Mouse (Mus musculus) olfactory bulb, adult 2 months (tissue): ENCODE measurements around the gene Cbln4. TPM values are rescaled to one million over a fixed set of nuclear protein-coding genes. Genes with fewer than 3 reads are reported as not detected.

ENCODE experiments used
- H3K27ac ChIP-seq: fragments of 200-500 bp; 2 replicates; pipeline ENCODE4 v1.5.1; 2012; ENCODE audit warnings: low read depth, low read length; ENCODE audit not compliant: insufficient read depth
- H3K4me1 ChIP-seq: fragments of 200-500 bp; 2 replicates; pipeline ENCODE4 v1.6.1; 2012; ENCODE audit warnings: low read length; ENCODE audit not compliant: control insufficient read depth, insufficient read depth
- H3K4me3 ChIP-seq: fragments of 200-500 bp; 2 replicates; pipeline ENCODE4 v1.5.1; 2012; ENCODE audit warnings: mild to moderate bottlenecking, low read depth, low read length, moderate library complexity; ENCODE audit not compliant: insufficient read depth
- CTCF ChIP-seq: fragments of 200-500 bp; IDR thresholded peaks from 2 replicates; pipeline ENCODE4 v1.5.1; 2012; ENCODE audit warnings: low read depth, mild to moderate bottlenecking, low read length, moderate library complexity; ENCODE audit not compliant: insufficient read depth
- POLR2A ChIP-seq: fragments of 200-500 bp; IDR thresholded peaks from 2 replicates; pipeline ENCODE4 v1.6.1; 2012; ENCODE audit warnings: mild to moderate bottlenecking, low read depth, low read length, moderate library complexity; ENCODE audit not compliant: insufficient read depth
- WGBS: fragments of 180-500 bp; shearing (Covaris S2); methylation state at CpG from one replicate; pipeline ENCODE4 v1.1.7; 2018; 5-methylcytosine and 5-hydroxymethylcytosine counted together
- polyA plus RNA-seq: library from polyadenylated mRNA; stranded (reverse); fragments of >200 nt; gene quantifications from 2 replicates; pipeline ENCODE4 v1.2.4, GENCODE M21; 2012; ENCODE audit warnings: low replicate concordance; ENCODE audit not compliant: missing spikeins, insufficient read depth, insufficient read length

The Cbln4 gene
- polyA plus RNA-seq, 1 experiment, result not detected

DNA sequence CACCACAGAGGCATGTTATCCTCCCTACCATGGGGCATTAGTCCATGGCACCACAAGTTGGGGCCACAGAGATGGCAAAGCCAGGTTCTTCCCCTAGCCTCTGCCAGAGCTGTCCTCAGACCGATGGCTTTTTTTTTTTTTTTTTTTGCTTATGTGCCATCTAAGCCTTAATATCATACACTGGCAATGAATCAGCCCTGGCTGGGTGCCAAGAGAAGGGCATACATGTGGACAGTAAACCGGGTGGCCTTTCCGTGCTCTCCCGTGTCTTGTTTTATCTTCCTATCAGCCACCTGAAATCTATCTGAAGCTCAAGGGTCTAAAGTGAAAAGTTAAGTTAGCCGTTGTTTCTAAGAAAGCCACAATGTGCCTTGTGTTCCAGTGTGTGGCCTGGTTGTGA is 3.7 kb downstream of the Cbln4 start:
- 84% methylated on average over 5 of the region's 5 CpGs for WGBS
- H3K4me1 ChIP-seq, result peaks cover 18% of the 10 kb centered on the region; the same call in 1 of the 2 replicates
- TF ChIP-seq CTCF (no peak), POLR2A (no peak)
- H3K4me3 ChIP-seq, result no peak overlapping the region
- H3K27ac ChIP-seq, result no peak overlapping the region

DNA sequence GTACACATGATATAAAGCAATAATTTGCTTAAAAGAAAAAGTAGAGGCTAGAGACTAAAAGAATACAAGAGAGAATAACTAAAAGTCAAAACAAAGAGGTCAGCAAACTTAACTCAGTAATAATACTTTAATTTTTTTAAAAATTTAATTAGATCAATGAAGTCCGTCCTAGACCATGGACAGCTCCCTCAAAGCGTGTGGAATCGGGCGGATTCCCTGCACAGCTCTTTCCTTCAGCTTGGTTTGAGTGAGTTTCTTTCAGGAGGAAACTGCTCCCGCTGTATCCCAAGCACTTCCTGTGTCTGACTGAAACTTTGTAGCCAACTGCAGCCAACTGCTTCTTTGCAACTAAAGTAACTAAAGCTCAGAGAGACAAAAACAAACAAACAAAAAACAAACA is 9.0 kb downstream of the Cbln4 start:
- no peak overlapping the region for H3K4me3 ChIP-seq
- WGBS, result 74% methylated on average over 5 of the region's 5 CpGs
- TF ChIP-seq CTCF (no peak), POLR2A (no peak)
- H3K4me1 ChIP-seq, result no peaks in the 10 kb centered on the region
- no peak overlapping the region for H3K27ac ChIP-seq

DNA sequence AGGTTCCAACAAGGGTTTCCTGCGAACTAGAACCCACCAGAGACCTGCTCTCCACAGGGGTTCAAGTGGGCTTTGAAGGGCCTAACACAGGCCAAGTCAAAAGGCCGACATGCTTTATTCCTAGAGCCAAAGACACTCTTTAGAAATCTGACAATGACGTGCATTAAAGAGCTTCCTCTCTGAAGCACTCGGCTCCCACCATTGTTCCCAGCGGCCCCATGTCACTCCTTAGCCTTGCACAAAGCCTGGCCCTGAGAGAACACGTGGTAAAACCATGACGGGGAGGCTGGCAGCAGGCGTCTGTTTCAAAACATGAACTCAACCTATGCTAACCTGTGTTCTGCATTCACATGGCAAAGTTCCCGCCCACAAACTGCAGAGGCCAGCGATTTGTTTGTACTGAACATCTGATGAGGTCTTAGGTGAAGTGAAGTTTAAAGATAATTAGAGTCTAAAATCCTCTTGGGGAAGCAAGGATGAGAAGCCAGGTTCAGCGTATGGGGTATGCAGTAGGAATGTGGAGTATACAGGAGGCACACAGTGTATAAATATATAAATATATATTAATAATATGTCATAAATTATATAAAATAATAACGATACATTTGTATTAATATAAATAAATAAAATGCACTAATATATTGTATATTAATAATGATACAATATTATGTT is 17.7 kb downstream of the Cbln4 start:
- TF ChIP-seq CTCF (no peak), POLR2A (no peak)
- no peak overlapping the region for H3K27ac ChIP-seq
- WGBS, result 49% methylated on average over 12 of the region's 12 CpGs

DNA sequence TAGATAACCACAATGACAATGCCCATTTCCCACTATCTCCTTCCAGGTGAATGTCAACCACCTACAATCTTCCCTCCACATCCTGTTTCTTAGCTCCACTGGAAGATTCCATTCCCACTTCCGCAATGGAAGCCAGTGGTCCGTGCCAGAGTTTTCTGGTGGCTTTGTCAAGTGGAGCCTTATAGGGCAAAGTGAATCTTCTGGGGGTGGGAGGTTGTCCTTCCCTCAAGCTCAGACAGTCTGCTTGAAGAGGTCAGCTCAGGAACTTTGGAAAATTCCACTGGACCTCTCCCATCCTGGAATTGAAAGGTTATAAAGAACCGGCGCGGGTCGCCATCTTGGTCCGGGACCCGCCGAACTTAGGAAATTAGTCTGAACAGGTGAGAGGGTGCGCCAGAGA is 36.5 kb downstream of the Cbln4 start:
- no peak for TF ChIP-seq POLR2A
- no peak overlapping the region for H3K4me3 ChIP-seq
- H3K27ac ChIP-seq, result no peak overlapping the region
- no peaks in the 10 kb centered on the region for H3K4me1 ChIP-seq
- WGBS, result 95% methylated on average over 10 of the region's 10 CpGs

More for the DNA sequence above, 17.7 kb downstream of the Cbln4 start:
- Histone ChIP-seq H3K4me1 (no peaks in the 10 kb centered on the region), H3K4me3 (no peak overlapping the region)

DNA sequence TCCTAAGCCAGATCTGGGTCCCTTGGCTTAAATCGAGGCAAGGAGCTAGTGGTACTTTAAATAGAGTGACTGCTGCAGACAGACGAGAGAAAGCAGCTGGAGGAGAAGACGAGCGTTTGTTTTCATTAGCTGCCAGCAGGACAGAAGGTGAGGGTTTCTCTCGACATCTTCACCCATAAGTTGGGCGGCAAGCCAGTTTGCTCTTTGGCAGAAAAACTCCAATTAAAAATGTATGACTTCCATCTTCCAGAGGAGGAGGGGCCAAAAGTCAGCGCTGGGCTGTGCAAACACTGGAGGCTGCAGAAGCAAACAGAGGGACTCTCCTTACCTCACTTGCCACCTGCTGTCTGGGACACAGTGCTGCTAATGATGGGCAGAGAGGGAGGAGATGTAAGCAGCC is 37.3 kb downstream of the Cbln4 start:
- Histone ChIP-seq H3K4me3 (no peak overlapping the region), H3K27ac (no peak overlapping the region), H3K4me1 (no peaks in the 10 kb centered on the region)
- WGBS, result 19% methylated on average over 7 of the region's 7 CpGs
- TF ChIP-seq CTCF, result no peak

DNA sequence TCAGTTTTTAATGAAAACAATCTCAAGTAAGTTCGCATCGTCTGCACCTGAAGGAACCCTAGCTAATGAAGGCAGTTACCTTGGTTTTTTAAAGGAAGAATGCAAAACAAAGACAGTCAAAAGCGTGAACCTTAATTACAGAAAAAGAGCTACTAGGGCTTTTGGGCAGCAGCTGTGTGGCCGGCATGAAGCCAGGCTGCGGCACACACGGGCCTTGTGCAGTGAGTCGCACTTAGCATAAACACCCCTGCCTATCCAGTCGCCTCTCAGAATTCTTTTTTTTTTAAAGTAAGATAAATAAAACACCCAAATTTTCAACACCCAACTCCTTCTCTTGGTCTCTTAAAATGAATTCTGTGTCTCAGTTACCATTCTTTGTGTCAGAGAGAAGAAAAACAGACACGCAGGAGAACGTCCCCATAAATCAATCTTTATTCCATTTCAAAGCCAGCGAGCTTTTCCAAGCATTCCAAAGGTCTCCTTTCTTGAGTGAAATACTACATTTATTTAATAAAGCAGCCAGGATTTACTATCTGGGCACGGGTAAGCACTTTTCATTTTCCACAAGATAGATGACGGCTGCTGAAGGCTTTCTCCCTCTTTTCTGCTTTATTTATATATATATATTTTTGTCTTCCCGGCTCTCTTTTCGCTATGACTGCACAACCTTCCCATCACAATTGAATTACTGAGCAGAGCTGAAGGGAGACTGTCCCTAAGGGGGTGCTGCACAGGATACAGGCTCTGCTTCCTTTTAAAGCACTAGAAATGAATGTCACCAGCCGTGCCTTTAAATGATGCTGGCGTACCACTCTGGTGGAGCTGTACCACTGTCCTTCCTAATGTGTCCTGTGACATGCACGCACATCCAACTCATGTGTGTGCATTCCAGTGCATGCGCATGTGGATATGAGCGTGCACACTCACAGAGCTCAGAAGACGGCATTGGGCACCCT is 39.0 kb downstream of the Cbln4 start:
- TF ChIP-seq CTCF (no peak), POLR2A (no peak)

DNA sequence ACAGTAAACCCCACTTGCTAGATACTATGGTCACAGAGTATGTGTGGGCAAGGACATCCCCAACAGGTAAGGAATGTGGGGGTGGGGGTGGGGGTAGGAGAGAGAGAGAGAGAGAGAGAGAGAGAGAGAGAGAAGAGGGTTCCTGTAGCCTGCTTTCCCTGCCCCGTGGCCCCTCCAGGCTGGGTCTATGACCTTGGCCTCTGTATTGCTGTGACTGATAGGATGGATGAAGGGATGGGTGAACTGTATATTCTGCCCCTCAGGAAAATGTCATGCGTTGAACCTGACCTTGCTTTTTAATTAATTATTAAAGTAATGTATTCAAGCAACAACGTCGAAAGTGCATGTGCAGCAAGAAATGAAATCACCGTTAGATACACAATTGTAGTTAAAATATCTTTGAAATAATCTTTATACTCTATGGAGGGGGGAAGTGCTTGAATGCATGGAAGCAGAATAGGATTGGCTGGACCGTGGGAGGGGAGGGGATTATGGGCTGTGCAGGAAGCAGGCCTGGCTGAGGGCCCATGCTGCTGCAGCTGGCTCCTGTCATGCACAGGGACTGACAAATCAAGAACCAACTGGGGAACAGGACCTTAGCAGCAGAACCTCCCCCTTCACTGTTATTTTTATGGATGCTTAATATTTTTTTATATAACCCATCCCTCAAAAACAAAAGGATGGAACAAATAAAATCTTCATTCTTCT is 46.1 kb downstream of the Cbln4 start:
- H3K27ac ChIP-seq, result no peak overlapping the region
- no peak overlapping the region for H3K4me3 ChIP-seq
- H3K4me1 ChIP-seq, result no peaks in the 10 kb centered on the region
- no peak for TF ChIP-seq CTCF
- no peak for TF ChIP-seq POLR2A
- WGBS, result 71% methylated on average over 6 of the region's 6 CpGs

More for the DNA sequence above, 39.0 kb downstream of the Cbln4 start:
- WGBS, result 80% methylated on average over 21 of the region's 21 CpGs
- Histone ChIP-seq H3K27ac (no peak overlapping the region), H3K4me3 (no peak overlapping the region), H3K4me1 (no peaks in the 10 kb centered on the region)

DNA sequence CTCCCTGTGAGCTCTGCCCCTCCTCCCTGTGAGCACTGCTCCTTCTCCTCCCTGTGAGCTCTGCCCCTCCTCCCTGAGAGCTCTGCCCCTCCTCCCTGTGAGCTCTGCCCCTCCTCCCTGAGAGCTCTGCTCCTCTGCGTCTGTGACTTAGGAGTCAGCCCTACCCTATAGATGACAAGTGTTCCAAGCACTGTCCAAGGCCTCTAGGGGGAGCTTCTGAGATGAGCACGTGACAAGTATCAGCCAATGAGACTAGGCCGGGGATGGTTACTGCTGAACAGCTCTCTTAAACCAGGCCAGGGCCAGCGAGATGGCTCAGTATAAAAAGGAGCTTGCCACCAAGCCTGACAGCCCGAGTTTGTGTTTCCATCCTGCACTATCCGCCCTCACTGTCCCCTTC is 48.4 kb downstream of the Cbln4 start:
- H3K4me1 ChIP-seq, result no peaks in the 10 kb centered on the region
- no peak for TF ChIP-seq CTCF
- H3K4me3 ChIP-seq, result no peak overlapping the region
- H3K27ac ChIP-seq, result no peak overlapping the region
- 78% methylated on average over 6 of the region's 6 CpGs for WGBS

DNA sequence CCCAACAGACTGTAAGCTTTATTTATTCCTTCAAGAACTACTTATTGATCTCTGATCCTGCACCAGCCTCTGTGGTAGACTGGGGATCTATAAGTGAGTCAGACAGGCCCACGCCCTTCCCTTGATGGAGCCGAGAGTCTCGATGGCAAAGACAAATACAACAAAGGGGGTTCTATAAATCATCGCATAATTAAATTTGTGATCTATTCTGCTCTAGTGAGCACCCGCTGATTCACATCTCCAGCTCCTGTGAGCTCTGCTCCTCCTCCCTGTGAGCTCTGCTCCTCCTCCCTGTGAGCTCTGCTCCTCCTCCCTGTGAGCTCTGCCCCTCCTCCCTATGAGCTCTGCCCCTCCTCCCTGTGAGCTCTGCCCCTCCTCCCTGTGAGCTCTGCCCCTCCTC is 49.0 kb downstream of the Cbln4 start:
- no peak overlapping the region for H3K4me3 ChIP-seq
- H3K27ac ChIP-seq, result no peak overlapping the region
- TF ChIP-seq POLR2A (no peak), CTCF (no peak)
- no peaks in the 10 kb centered on the region for H3K4me1 ChIP-seq
- WGBS, result 61% methylated on average over 5 of the region's 5 CpGs
